Mouse (Mus musculus) cerebellum, adult 9-10 months (tissue): ENCODE measurements around the gene Ttn.
"Not testable (repeated sequence)": the region's sequence is repeated elsewhere in the genome, so short reads cannot be mapped to it uniquely, and the experiment has no call there.

Experiments used
- DNase-seq: peaks from one replicate; pipeline ENCODE4 v3.0.0; 2022

The Ttn gene

DNA sequence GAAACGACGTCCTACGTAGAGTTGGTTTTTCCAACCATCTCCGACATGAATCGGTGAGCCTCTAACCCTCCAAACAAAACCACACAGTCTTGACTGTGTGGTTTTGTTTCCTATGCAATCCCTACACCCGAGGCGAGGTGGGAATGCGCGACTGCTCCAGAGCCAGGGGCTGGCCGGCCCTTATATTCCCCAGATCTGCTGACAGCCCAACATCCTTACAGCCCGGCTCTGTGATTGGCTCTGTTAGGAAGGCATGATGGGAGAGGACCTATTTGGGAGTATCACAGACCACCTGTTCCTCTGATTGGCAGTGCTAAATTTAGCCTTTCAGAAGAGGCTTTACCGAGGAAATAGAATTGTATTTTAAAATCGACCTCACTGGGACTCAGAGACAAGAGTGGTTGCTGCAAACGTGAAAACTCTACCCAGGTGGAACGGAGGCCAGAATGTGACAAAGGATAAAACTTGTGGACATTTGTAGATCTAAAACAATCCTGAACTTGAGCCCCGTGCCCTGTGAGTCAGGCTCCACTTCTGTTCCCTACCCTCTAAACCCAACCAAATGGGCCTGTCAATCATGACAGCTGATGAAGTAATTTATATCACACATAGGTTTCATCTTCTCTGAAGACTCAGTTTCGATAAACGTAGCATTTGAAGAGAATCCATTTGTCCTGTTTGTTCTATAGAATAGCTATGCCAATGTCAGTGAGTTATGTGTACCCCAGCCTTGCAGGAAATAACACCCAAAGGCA lies at the start of gene Ttn:
TSS of gene Ttn (minus strand) at position 157 of the 755 bp plus-strand sequence.
- no peak for DNase-seq

DNA sequence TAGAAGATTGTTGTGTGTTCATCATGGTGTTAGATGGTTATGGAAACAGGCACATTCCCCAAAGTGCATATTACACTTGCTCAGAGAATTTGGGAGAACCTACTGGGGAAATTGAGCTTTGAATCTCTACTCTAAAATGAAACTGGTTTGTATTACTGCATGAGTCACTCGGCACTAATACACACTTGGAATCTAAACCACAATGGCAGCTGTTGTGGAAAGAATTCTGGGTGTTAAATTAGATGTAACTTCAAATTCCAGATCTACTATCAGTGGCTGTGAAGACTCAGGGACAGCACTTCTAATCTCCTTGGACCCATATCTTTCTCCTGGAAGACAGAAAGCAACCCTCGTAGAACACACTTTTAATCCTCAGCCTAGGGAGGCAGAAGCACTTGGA lies 38.3 kb upstream of the Ttn start:
- no peak for DNase-seq

GRCm38 (mm10) chr2:77017735-77018134 lies 35.4 kb upstream of the Ttn start:
- no peak for DNase-seq

DNA sequence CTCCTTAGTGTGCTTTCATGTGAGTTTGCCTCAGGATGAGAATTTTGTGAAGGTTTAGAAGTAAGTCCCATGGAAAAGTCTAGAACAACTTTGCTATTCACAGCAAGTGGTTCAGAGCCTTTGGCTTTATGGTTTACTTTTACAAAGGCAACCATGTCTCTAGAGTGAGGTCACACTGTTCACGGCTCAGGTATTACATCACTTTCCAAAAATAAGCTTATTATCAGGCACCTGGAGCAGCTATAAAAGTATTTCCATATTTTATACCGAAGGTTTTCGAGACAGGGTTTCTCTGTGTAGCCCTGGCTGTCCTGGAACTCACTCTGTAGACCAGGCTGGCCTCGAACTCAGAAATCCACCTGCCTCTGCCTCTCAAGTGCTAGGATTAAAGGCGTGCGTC lies 31.1 kb upstream of the Ttn start:
- DNase-seq: not testable (repeated sequence)

- no peak for DNase-seq
These were observed 29.6 kb upstream of the Ttn start for GRCm38 (mm10) chr2:77011981-77012380.

DNA sequence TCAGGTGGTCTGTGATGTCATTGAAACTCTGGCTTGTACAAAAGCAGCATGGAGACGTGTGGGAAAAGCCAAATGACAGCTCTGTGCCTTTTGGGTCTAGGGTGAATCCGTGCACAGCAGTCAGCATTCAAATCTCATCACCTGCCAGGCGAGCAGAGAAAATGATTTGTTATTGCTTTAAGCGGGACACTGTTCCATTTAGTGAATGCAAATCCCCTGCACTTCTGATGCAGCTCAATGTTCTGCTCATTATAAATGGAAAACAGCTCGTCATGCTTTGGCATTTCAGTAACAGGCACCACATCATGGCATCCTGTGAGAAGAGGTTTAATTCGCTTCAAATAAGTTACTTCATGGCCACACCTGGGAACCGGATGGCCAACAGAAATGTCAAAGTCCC lies 24.7 kb upstream of the Ttn start:
- DNase-seq: no peak

- no peak for DNase-seq
These were observed 20.8 kb upstream of the Ttn start for GRCm38 (mm10) chr2:77003148-77003547.

DNA sequence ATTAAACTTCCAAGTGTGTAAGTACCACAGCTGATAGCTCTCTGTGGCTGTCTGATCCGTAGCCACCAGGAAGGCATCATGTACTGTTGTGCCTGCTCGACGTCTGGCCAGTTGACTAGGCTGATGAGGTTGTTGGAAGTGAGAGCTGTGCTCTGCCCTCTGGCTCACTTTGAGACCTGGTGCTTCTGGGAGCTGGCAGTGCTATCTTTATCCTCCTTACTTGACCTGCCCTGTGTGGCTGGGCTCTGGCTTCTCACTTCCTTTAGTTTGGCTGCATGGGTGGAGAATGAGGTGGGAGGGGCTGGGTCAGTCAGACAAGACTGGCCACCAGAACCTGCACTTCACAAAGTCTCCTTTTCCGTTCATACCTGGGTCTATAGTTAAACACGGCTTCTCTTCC lies 16.0 kb upstream of the Ttn start:
- DNase-seq: no peak

DNA sequence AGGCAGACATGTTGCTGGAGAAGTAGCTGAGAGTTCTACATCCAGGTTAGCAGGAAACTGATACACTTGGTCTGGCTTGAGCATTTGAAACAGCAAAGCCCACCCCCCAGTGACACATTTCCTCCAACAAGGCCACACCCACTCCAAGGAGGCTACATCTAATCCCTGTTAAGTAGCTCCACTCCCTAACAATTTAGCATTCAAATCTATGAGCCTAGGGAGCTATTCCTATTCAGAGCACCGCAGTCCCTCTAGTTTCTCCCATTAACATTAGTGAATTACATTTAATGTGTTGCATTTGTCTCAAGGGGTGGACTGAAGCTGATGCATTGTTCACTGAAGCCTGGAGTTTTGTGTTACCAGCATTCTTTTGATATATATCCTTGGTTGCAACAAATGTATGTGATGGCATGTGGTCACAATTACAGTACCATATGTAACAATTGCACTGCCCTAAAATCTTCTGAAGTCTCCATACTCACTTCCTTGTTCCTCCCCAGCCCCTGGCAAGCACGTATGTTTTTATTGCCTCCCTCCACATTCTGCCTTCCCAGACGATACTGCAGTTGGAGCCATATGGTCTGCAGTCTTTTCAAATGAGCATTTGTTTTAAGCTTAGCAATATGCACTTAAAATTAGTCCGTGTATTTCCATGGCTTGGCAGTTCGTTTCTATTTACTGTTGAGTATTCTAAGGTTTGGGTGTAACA lies 10.3 kb upstream of the Ttn start:
- no peak for DNase-seq

DNA sequence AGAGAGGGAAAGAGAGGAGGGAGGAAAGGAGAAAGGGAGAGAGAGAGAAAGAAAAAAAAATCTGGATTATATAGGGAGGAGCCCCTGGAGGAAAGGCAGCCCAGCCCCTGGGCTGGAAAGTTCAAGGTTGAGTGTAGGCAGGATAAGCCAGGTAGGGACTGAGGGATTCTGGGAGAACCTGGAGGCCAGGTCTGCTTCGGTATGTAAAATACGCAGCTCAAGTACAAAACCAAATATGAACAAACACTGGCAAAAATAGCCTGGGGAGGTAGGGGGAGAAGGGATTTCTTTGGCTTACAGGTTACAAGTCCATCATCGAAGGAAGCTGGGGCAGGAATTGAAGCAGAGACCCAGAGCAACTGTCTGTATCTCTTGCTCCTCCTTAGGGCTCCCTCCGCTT lies 5.0 kb upstream of the Ttn start:
- no peak for DNase-seq

GRCm38 (mm10) chr2:76984384-76984783 lies 2.0 kb upstream of the Ttn start:
- no peak for DNase-seq

GRCm38 (mm10) chr2:76983601-76984000 lies 1.3 kb upstream of the Ttn start:
- DNase-seq: no peak

DNA sequence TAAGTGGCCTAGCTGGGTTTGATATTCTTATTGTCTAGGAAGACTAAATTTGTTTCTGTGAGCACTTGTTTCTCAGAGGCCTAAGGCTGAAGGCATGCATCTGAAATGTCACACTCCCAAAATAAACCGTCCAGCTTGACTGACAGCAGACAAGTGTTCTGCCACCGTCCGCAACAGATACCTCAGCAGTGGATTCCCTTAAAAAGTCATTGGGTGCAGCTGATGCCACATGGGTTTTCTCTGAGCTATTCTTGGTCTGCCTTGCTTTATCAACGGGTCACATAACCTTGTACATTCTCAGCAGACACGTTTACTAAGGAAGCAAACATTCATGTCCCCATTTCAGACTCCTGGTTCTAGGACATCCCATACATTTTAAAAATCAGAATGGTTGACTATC lies 630 bp downstream of the Ttn start:
- DNase-seq: no peak

GRCm38 (mm10) chr2:76980146-76980545 lies 2.2 kb downstream of the Ttn start:
- DNase-seq: no peak

GRCm38 (mm10) chr2:76977650-76978049 lies 4.7 kb downstream of the Ttn start:
- DNase-seq: no peak

- DNase-seq: no peak
These were observed 10.3 kb downstream of the Ttn start for GRCm38 (mm10) chr2:76972051-76972450.

GRCm38 (mm10) chr2:76971069-76971468 lies 11.3 kb downstream of the Ttn start:
- no peak for DNase-seq

GRCm38 (mm10) chr2:76970669-76971068 lies 11.7 kb downstream of the Ttn start:
- peak; percentile 63 for DNase-seq

GRCm38 (mm10) chr2:76970204-76970603 lies 12.1 kb downstream of the Ttn start:
- no peak for DNase-seq

- no peak for DNase-seq
These were observed 12.7 kb downstream of the Ttn start for GRCm38 (mm10) chr2:76969637-76970036.

DNA sequence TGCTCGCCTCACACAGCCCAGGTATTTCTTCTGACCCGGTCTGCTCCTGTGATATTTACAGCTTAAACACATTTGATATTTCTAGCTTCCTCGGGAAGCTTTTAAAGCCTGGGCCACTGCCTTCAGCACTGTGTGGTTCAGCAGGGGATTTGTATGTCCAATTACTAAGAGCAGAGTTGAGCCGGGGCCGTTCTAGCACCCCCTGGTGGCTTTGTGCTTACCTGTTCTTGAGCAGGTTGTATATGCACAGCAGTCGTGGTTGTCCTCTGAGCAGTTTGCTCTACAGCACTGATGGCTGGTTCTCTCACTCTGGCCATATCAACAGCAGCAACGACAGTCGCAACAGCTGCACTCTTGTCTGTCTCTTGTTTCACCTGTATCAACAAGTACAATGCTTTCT lies 13.4 kb downstream of the Ttn start:
- DNase-seq: peak; percentile 73

GRCm38 (mm10) chr2:76966582-76966981 lies 15.8 kb downstream of the Ttn start:
- no peak for DNase-seq

DNA sequence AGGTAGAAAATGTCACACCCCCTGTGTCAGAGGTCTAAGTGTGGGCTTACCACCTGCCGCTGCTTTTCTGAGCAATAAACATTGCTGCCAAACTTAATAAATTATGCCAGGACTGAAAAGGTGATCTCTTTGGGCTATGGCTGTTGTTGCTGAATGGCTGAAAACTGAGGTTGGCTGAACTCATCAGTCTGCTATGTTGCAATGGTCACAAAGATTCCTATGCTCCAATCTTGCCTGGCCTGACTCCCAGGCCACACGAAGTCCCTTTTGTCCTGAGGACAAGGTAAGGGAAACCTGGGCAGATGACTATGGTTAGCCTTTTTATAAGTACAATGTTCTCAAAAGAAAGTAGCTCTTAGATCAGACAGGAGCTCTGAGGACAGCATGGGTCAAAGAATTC lies 16.3 kb downstream of the Ttn start:
- DNase-seq: no peak

DNA sequence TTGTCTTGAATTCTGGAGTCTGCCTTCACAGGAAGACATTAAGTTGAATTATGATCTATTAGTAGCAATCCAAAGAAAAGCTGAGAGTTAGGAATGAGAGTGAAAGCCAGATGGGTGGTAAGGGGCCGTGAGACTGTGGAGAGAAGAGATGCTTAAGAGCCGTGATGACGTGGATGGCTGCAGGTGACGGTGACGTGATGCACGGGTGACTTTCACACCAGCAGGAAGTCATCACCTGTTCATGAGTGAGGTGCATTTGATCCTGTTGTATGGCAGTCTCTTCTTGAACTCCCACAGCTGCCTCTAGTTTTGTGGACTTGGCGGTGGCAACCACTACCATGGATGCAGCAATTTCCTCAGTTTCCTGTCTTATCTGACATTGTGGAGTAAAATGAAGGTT lies 16.8 kb downstream of the Ttn start:
- no peak for DNase-seq

GRCm38 (mm10) chr2:76962045-76962432 lies 20.3 kb downstream of the Ttn start:
- DNase-seq: no peak
